In genomic region chr17:4907181-4907752, GRCm38 (mm10) we compare ENCODE assay signal across 8 mouse cellular contexts.
DNase-seq lines count a peak whose midpoint lies in the region; ATAC-seq lines count a peak whose summit lies in the region.

No protein-coding gene starts in this region.

- 0% methylated on average over 12 of the region's 14 CpGs for WGBS in forebrain, embryonic 15.5 days
- WGBS in midbrain, embryonic 11.5 days = 0% methylated on average over 14 of the region's 14 CpGs

- H3K27me3 ChIP-seq in forebrain, embryonic 15.5 days = no peaks in the 10 kb centered on the region
- H3K27me3 ChIP-seq in midbrain, embryonic 11.5 days (ENCODE audit: control insufficient read depth, insufficient read depth, low read length) = 0 out of 2 replicates have a peak, but pooled peaks cover 2% of the 10 kb centered on the region

- ATAC-seq in forebrain, embryonic 15.5 days (replicated peaks) = peak; percentile 72
- ATAC-seq in midbrain, embryonic 11.5 days (ENCODE audit: low FRiP score) = peak; percentile 76

- peaks cover 16% of the 10 kb centered on the region for H3K4me1 ChIP-seq in forebrain, embryonic 15.5 days
- peaks cover 4% of the 10 kb centered on the region; the same call in 1 of the 2 replicates for H3K4me1 ChIP-seq in midbrain, embryonic 11.5 days (ENCODE audit: control insufficient read depth, insufficient read depth, low read length)

- intact Hi-C loops in left cerebral cortex, postnatal 25 days (cut with DNase I) = loop anchor here (5.0 kb wide), 3 partner anchors 180 to 390 kb away; no protein-coding TSS in a partner anchor

- H3K4me2 ChIP-seq in forebrain, embryonic 15.5 days (replicated peaks) = peak overlapping the region; percentile 71
- peak overlapping the region; percentile 68 for H3K4me2 ChIP-seq in midbrain, embryonic 11.5 days

- peak overlapping the region; percentile 97 for H3K27ac ChIP-seq in forebrain, embryonic 15.5 days (replicated peaks)
- H3K27ac ChIP-seq in midbrain, embryonic 11.5 days (ENCODE audit: low read depth, low read length) = peak overlapping the region; percentile 96

- H3K9ac ChIP-seq in forebrain, embryonic 15.5 days (replicated peaks) = peak overlapping the region; percentile 66
- peak overlapping the region; percentile 43 for H3K9ac ChIP-seq in midbrain, embryonic 11.5 days (ENCODE audit: low read length)

- H3K9me3 ChIP-seq in forebrain, embryonic 15.5 days = no peaks in the 10 kb centered on the region
- no peaks in the 10 kb centered on the region for H3K9me3 ChIP-seq in midbrain, embryonic 11.5 days (ENCODE audit: control insufficient read depth, low read length)

- H3K4me3 ChIP-seq in forebrain, embryonic 15.5 days = peak overlapping the region; percentile 71
- peak overlapping the region; percentile 34 for H3K4me3 ChIP-seq in midbrain, embryonic 11.5 days (ENCODE audit: low read depth, low read length)

- peak; percentile 36 for DNase-seq in ovary, postnatal 36 days (ENCODE audit: low spot score)
- DNase-seq in ovary, adult 18-20 months (ENCODE audit: low spot score) = no peak
- DNase-seq in c-Kit-positive CD71-positive TER-119-negative erythroid progenitor cells, embryonic 14.5 days (ENCODE audit: low read depth) = peak; percentile 23
- peak; percentile 39 for DNase-seq in induced T-regulatory cell, adult 2 months (ENCODE audit: low read depth)
- DNase-seq in left cerebral cortex, postnatal 25 days (ENCODE audit: low spot score in 2 of 2) = peak; percentile 37 to 49
- DNase-seq in midbrain, embryonic 11.5 days (ENCODE audit: low spot score, missing footprints) = peak; percentile 97
- DNase-seq in telencephalon, adult 2 months (ENCODE audit: low read depth, low spot score) = peak; percentile 39

- H3K36me3 ChIP-seq in forebrain, embryonic 15.5 days = no peaks in the 10 kb centered on the region
- H3K36me3 ChIP-seq in midbrain, embryonic 11.5 days (ENCODE audit: control insufficient read depth, insufficient read depth, low read length) = no peaks in the 10 kb centered on the region
